Mouse (Mus musculus): Measurements from ENCODE around the gene Ccdc148. TPM values are rescaled to one million over a fixed set of nuclear protein-coding genes. Genes with fewer than 3 reads are reported as not detected.
A peak's percentile ranks its signal among the peaks of the same experiment; 100 is the strongest.

Gene Ccdc148
- polyA plus RNA-seq, 1 experiment from 2014 or later: 0.39 TPM

DNA sequence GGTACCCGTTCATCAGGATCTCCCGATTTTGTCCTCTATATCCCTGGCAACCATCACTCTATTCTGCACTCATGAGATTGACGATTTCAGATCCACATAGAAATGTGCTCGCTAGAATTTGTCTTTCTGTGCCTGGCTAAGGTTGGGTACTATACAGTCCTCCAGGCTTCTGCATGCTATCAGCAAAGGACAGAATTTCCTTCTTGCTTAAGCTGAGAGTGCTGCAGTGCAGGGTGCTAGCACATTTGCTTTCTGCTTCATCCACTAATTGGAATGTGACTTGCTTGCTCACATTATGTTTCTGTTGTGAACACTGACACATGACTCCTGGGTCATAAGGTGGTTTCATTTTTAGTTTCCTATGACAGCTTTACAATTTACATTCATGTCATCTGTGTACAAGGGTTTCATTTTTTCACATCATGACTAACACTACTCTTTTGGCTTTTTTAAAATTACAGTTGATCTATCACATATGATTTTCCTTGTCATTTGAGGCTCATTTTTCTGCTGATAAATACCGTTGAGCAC lies 104.8 kb downstream of the Ccdc148 start:
- H3K36me3 ChIP-seq (replicated peaks; ENCODE audit: control insufficient read depth, insufficient read depth, low read depth, low read length): no peaks in the 10 kb centered on the region
- no peaks in the 10 kb centered on the region for H3K9me3 ChIP-seq (replicated peaks; ENCODE audit: control insufficient read depth, low read length)
- DNase-seq (ENCODE audit: low spot score) (no peak), ATAC-seq (replicated peaks; ENCODE audit: insufficient number of reproducible peaks, low FRiP score, low TSS enrichment, low read depth) (no peak)
- H3K27me3 ChIP-seq (ENCODE audit: control insufficient read depth, insufficient read depth, low read length): no peaks in the 10 kb centered on the region
- no peaks in the 10 kb centered on the region for H3K4me1 ChIP-seq (ENCODE audit: control insufficient read depth, insufficient read depth, low read length)
- H3K4me3 ChIP-seq (ENCODE audit: low read depth, low read length): no peak overlapping the region
- H3K9ac ChIP-seq (replicated peaks; ENCODE audit: low read length): no peak overlapping the region
- no peak overlapping the region for H3K4me2 ChIP-seq (ENCODE audit: low read depth, low read length)
- 83% methylated on average over 5 of the region's 5 CpGs for WGBS
- H3K27ac ChIP-seq (replicated peaks; ENCODE audit: low read depth, low read length): no peak overlapping the region

DNA sequence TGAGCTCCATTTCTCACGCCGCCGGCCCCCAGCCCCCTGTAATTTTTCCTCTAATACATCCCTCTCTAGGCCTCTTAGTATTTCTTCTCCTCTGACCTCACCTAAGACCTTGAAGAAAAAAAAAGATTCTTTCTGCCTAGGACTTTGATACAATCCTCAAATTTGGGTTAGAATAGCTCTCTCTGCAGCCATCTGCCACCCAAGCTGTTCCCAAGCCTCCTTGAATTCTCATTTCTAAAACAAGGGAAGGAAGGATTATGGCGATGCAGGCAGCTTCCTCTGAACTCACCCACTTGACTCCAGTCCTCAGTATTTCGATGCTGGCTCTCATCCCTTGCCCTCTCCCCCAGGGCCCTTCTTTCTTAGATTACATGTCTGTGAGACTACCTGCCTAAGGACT lies 106.1 kb downstream of the Ccdc148 start:
- H3K9me3 ChIP-seq (replicated peaks; ENCODE audit: control insufficient read depth, low read length): no peaks in the 10 kb centered on the region
- ATAC-seq (replicated peaks; ENCODE audit: insufficient number of reproducible peaks, low FRiP score, low TSS enrichment, low read depth): no peak
- no peak overlapping the region for H3K4me2 ChIP-seq (ENCODE audit: low read depth, low read length)
- 69% methylated on average over 5 of the region's 5 CpGs for WGBS
- no peak overlapping the region for H3K27ac ChIP-seq (replicated peaks; ENCODE audit: low read depth, low read length)
- DNase-seq (ENCODE audit: low spot score): no peak
- no peaks in the 10 kb centered on the region for H3K36me3 ChIP-seq (replicated peaks; ENCODE audit: control insufficient read depth, insufficient read depth, low read depth, low read length)
- H3K4me3 ChIP-seq (ENCODE audit: low read depth, low read length): no peak overlapping the region
- H3K27me3 ChIP-seq (ENCODE audit: control insufficient read depth, insufficient read depth, low read length): no peaks in the 10 kb centered on the region
- no peak overlapping the region for H3K9ac ChIP-seq (replicated peaks; ENCODE audit: low read length)
- H3K4me1 ChIP-seq (ENCODE audit: control insufficient read depth, insufficient read depth, low read length): no peaks in the 10 kb centered on the region

DNA sequence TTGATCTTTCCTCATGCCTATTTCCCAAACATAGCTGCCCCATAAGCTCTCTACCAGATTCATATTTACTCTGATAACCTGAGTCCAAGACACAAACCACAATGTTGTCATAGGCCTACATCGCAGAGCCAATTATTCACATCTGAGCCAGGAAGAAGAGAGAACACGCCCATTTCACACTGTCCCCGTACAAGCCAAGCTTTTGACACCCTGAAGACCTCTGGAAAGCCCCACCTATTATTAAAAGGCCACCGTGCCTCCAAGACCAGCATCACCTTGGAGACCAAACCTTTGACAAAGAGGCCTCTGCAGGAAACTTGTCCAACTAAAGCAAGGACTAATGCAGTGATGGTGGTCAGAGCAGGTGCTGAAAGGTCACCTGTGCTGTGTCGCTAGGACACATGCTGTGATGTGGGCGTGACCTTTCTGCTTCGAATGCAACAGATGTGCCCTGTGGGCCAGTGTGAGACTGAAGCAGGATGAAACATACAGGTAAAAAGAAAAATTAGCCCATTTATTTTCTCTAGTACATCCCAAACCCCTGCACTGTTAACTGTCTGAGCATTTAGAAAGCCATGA lies 106.9 kb downstream of the Ccdc148 start:
- ATAC-seq (replicated peaks; ENCODE audit: insufficient number of reproducible peaks, low FRiP score, low TSS enrichment, low read depth): no peak
- Histone ChIP-seq H3K9ac (replicated peaks; ENCODE audit: low read length) (no peak overlapping the region), H3K9me3 (replicated peaks; ENCODE audit: control insufficient read depth, low read length) (no peaks in the 10 kb centered on the region), H3K4me3 (ENCODE audit: low read depth, low read length) (no peak overlapping the region), H3K36me3 (replicated peaks; ENCODE audit: control insufficient read depth, insufficient read depth, low read depth, low read length) (no peaks in the 10 kb centered on the region), H3K27ac (replicated peaks; ENCODE audit: low read depth, low read length) (no peak overlapping the region), H3K4me1 (ENCODE audit: control insufficient read depth, insufficient read depth, low read length) (no peaks in the 10 kb centered on the region), H3K4me2 (ENCODE audit: low read depth, low read length) (no peak overlapping the region), H3K27me3 (ENCODE audit: control insufficient read depth, insufficient read depth, low read length) (no peaks in the 10 kb centered on the region)
- DNase-seq (ENCODE audit: low spot score): no peak
- 66% methylated on average over 7 of the region's 7 CpGs for WGBS

DNA sequence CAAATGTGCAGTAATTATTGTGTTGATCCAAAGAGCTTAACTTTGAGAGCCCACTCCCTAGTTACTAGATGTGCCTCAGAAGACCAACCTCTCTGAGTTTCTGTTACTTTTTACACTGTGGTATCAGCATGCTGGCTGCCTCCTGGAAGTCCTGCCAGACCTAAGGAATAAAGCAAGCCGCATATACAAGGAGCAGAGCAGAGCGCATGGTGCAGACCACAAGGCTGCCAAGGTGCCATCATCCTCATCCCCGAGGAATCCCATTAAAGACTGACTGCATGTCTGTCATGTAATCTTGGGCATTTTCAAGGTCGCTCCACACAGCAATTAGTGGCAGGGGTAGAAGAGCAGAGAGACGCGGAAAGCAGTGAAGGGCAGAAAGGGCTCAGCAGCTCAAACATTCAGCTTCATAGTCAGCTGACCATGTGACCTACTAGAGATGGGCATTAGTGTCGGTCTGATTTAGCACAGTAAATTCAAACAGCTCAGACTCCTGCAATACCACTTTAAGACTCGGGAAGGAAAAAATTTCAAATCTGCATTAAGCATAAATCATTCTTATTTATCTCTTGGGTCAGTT lies 110.1 kb downstream of the Ccdc148 start:
- WGBS: 66% methylated on average over 8 of the region's 8 CpGs
- 0 out of 2 replicates have a peak, but pooled peaks have one; percentile 44 for ATAC-seq (replicated peaks; ENCODE audit: insufficient number of reproducible peaks, low FRiP score, low TSS enrichment, low read depth)

DNA sequence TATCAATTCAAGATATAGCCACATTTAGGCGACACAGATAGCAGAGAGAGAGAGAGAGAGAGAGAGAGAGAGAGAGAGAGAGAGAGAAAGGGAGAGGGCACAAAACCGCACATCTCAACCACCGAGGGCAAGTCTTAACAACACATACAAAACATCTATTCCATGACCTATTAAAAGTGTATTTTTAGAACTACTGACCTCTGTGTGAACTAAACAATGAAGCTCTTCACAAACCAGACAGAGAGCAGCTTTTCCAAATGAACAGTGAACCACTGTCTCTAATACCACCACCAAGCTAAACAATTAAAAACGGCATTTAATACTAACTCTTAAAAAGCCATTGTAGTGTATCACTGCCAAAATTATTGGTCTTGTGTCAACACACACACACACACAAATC lies 110.8 kb downstream of the Ccdc148 start:
- Histone ChIP-seq H3K9me3 (replicated peaks; ENCODE audit: control insufficient read depth, low read length) (no peaks in the 10 kb centered on the region), H3K4me3 (ENCODE audit: low read depth, low read length) (no peak overlapping the region), H3K9ac (replicated peaks; ENCODE audit: low read length) (no peak overlapping the region), H3K4me1 (ENCODE audit: control insufficient read depth, insufficient read depth, low read length) (no peaks in the 10 kb centered on the region), H3K4me2 (ENCODE audit: low read depth, low read length) (no peak overlapping the region), H3K27ac (replicated peaks; ENCODE audit: low read depth, low read length) (no peak overlapping the region), H3K36me3 (replicated peaks; ENCODE audit: control insufficient read depth, insufficient read depth, low read depth, low read length) (no peaks in the 10 kb centered on the region), H3K27me3 (ENCODE audit: control insufficient read depth, insufficient read depth, low read length) (no peaks in the 10 kb centered on the region)
- whole genome bisulfite sequencing: 17% methylated on average over 4 of the region's 4 CpGs
- DNase-seq (ENCODE audit: low spot score) (no peak), ATAC-seq (replicated peaks; ENCODE audit: insufficient number of reproducible peaks, low FRiP score, low TSS enrichment, low read depth) (no peak)

More for the DNA sequence above, 110.1 kb downstream of the Ccdc148 start:
- no peaks in the 10 kb centered on the region for H3K4me1 ChIP-seq (ENCODE audit: control insufficient read depth, insufficient read depth, low read length)
- no peak overlapping the region for H3K4me3 ChIP-seq (ENCODE audit: low read depth, low read length)
- no peak for DNase-seq (ENCODE audit: low spot score)
- H3K27ac ChIP-seq (replicated peaks; ENCODE audit: low read depth, low read length): no peak overlapping the region
- H3K9me3 ChIP-seq (replicated peaks; ENCODE audit: control insufficient read depth, low read length): no peaks in the 10 kb centered on the region
- H3K4me2 ChIP-seq (ENCODE audit: low read depth, low read length): no peak overlapping the region
- no peak overlapping the region for H3K9ac ChIP-seq (replicated peaks; ENCODE audit: low read length)
- no peaks in the 10 kb centered on the region for H3K27me3 ChIP-seq (ENCODE audit: control insufficient read depth, insufficient read depth, low read length)
- H3K36me3 ChIP-seq (replicated peaks; ENCODE audit: control insufficient read depth, insufficient read depth, low read depth, low read length): no peaks in the 10 kb centered on the region

DNA sequence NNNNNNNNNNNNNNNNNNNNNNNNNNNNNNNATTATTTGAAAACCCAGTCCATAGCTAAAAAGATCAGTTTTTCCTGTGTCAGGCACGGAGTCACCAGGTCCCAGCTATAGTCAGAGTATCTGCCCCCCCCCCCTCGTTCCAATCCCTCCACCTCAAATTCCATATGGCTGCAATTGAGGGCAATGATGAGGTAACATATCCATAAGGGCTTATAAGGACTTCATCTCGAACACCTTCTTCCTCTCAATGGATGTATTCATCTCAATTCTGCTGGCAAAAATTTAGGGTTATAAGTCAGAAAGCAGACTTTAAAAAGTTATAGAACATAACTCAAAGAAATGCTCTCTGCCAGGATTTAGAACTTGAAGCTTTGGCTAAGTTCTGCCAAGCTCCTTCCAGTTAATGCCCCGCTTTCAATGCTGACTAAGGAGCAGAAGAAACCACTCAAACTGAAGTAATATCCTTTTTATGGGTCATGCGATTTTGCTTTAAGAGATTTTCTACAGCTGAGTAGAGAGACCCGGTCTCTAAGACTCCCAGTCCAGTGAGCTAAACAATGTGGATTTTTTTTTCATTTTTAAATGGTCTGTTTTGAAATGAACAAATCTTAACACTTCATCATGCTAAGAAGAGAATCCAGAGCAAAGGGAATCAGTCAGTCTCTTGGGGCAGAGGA lies 111.6 kb downstream of the Ccdc148 start:
- Histone ChIP-seq H3K9me3 (replicated peaks; ENCODE audit: control insufficient read depth, low read length) (no peaks in the 10 kb centered on the region), H3K4me3 (ENCODE audit: low read depth, low read length) (no peak overlapping the region), H3K4me2 (ENCODE audit: low read depth, low read length) (no peak overlapping the region), H3K4me1 (ENCODE audit: control insufficient read depth, insufficient read depth, low read length) (no peaks in the 10 kb centered on the region), H3K9ac (replicated peaks; ENCODE audit: low read length) (no peak overlapping the region), H3K36me3 (replicated peaks; ENCODE audit: control insufficient read depth, insufficient read depth, low read depth, low read length) (no peaks in the 10 kb centered on the region), H3K27me3 (ENCODE audit: control insufficient read depth, insufficient read depth, low read length) (no peaks in the 10 kb centered on the region), H3K27ac (replicated peaks; ENCODE audit: low read depth, low read length) (no peak overlapping the region)
- ATAC-seq (replicated peaks; ENCODE audit: insufficient number of reproducible peaks, low FRiP score, low TSS enrichment, low read depth) (no peak), DNase-seq (ENCODE audit: low spot score) (no peak)
- WGBS: 55% methylated on average over 6 of the region's 6 CpGs

DNA sequence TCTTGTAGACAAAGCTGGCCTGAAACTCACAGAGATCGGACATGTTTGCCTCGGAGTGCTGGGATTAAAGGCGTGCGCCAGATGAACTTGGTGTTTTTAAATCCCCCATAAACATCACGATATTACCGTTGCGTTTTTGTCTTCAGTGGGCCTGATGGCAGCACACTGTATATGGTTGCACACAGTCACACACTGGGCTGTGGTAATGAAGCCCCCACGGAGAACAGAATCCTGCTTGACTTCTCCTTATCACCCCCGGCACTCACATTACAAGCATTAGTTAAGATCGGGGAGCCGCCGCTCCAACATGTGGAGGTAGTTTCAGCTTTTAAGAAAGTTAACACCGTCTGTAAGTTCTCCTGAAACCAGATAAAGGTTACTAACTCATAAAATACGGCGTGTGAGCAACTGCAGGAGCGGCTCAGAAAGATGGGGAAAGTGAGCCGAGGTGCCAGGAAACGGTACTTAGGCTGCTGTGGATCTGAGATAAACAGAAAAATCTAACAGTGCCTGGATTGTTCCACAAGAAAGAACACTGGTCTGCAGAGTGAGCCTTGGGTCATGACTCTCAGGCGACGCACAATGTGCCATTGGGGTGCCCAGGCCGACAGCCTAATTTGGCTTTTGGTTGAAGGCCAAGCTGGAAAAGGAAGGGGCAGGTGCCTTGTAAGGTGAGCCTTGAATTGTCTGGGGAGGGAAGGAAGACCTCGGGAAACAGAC lies 117.0 kb downstream of the Ccdc148 start:
- no peak overlapping the region for H3K4me2 ChIP-seq (ENCODE audit: low read depth, low read length)
- no peak overlapping the region for H3K9ac ChIP-seq (replicated peaks; ENCODE audit: low read length)
- ATAC-seq (replicated peaks; ENCODE audit: insufficient number of reproducible peaks, low FRiP score, low TSS enrichment, low read depth) (no peak), DNase-seq (ENCODE audit: low spot score) (peak; percentile 47)
- no peaks in the 10 kb centered on the region for H3K4me1 ChIP-seq (ENCODE audit: control insufficient read depth, insufficient read depth, low read length)
- H3K36me3 ChIP-seq (replicated peaks; ENCODE audit: control insufficient read depth, insufficient read depth, low read depth, low read length): no peaks in the 10 kb centered on the region
- no peak overlapping the region for H3K27ac ChIP-seq (replicated peaks; ENCODE audit: low read depth, low read length)
- no peaks in the 10 kb centered on the region for H3K9me3 ChIP-seq (replicated peaks; ENCODE audit: control insufficient read depth, low read length)
- no peak overlapping the region for H3K4me3 ChIP-seq (ENCODE audit: low read depth, low read length)
- WGBS: 47% methylated on average over 22 of the region's 22 CpGs
- no peaks in the 10 kb centered on the region for H3K27me3 ChIP-seq (ENCODE audit: control insufficient read depth, insufficient read depth, low read length)

Measured in embryonic facial prominence, embryonic 11.5 days (tissue).